Mouse (Mus musculus) CH12.LX (cell line): ENCODE data around the gene Washc2. TPM values are rescaled to one million over a fixed set of nuclear protein-coding genes. Genes with fewer than 3 reads are reported as not detected.
"Not testable (repeated sequence)": the region's sequence is repeated elsewhere in the genome, so short reads cannot be mapped to it uniquely, and the experiment has no call there.

Experiments used
- DNase-seq: peaks from one replicate; pipeline ENCODE4 v3.0.0-alpha.2; 2013; ENCODE audit errors: extremely low read depth
- H3K27ac ChIP-seq: 2 replicates; pipeline ENCODE4 v1.5.1; 2012; ENCODE audit warnings: low read depth, mild to moderate bottlenecking, control low read depth, moderate library complexity; ENCODE audit not compliant: insufficient read depth
- H3K27me3 ChIP-seq: replicated peaks from 2 replicates; pipeline ENCODE3; 2012; ENCODE audit warnings: inconsistent platforms
- H3K36me3 ChIP-seq, 2 experiments: replicated peaks in 1 of 2; 2 replicates each; pipeline versions ENCODE3 to v1.6.1; 2012; ENCODE audit warnings: inconsistent platforms in 1 of 2, low read length in 1 of 2, mild to moderate bottlenecking in 1 of 2, mixed read lengths in 1 of 2, moderate library complexity in 1 of 2; ENCODE audit not compliant: control insufficient read depth in 1 of 2, insufficient read depth in 1 of 2
- H3K4me1 ChIP-seq, 2 experiments: 2 replicates each; pipeline ENCODE4 v1.6.1; 2012; ENCODE audit warnings: inconsistent platforms in 1 of 2, moderate library complexity in 1 of 2; ENCODE audit not compliant: insufficient read depth in 2 of 2, control insufficient read depth in 1 of 2
- H3K4me2 ChIP-seq: 2 replicates; pipeline ENCODE4 v1.6.1; 2012; ENCODE audit warnings: low read depth, mild to moderate bottlenecking, control low read depth; ENCODE audit not compliant: poor library complexity, insufficient read depth, severe bottlenecking
- H3K4me3 ChIP-seq, 3 experiments: fragments of 150-350 bp in 1 of 3; sonication (generic) in 1 of 3; replicated peaks in 1 of 3; 2 replicates each; pipeline versions ENCODE3 to v1.5.1; 2011 to 2012; ENCODE audit warnings: low read depth in 2 of 3, low read length in 2 of 3, mild to moderate bottlenecking in 2 of 3, moderate library complexity in 2 of 3, control low read depth in 1 of 3, improper control_type of control experiment in 1 of 3, inconsistent platforms in 1 of 3, mixed read lengths in 1 of 3; ENCODE audit not compliant: poor library complexity in 1 of 3
- H3K79me2 ChIP-seq: replicated peaks from 2 replicates; pipeline ENCODE4 v1.6.1; 2012; ENCODE audit warnings: mild to moderate bottlenecking, moderate library complexity; ENCODE audit not compliant: control insufficient read depth, poor library complexity, insufficient read depth, severe bottlenecking; ENCODE audit errors: extremely low read depth
- H3K9ac ChIP-seq: 2 replicates; pipeline ENCODE4 v1.6.1; 2012; ENCODE audit warnings: low read depth, mild to moderate bottlenecking, control low read depth, moderate library complexity; ENCODE audit not compliant: insufficient read depth
- H3K9me3 ChIP-seq: replicated peaks from 2 replicates; pipeline ENCODE3; 2012; ENCODE audit warnings: low read length, inconsistent platforms, mixed read lengths
- BHLHE40 ChIP-seq: IDR thresholded peaks from 2 replicates; pipeline ENCODE4 v1.6.1; 2011; ENCODE audit warnings: mild to moderate bottlenecking, low read depth, low read length, improper control_type of control experiment
- CHD1 ChIP-seq: IDR thresholded peaks from 2 replicates; pipeline ENCODE4 v1.6.1; 2012; ENCODE audit warnings: low read depth, low read length, improper control_type of control experiment, inconsistent platforms
- CHD2 ChIP-seq: IDR thresholded peaks from 2 replicates; pipeline ENCODE4 v1.6.1; 2011; ENCODE audit warnings: low read length, improper control_type of control experiment
- CTCF ChIP-seq, 2 experiments: IDR thresholded peaks in 1 of 2; conservative IDR thresholded peaks in 1 of 2; 2 replicates each; pipeline ENCODE4 v1.5.1; 2011 to 2012; ENCODE audit warnings: low read depth in 2 of 2, low read length in 2 of 2, improper control_type of control experiment in 1 of 2, inconsistent platforms in 1 of 2, mild to moderate bottlenecking in 1 of 2, moderate library complexity in 1 of 2
- E2F4 ChIP-seq: IDR thresholded peaks from 2 replicates; pipeline ENCODE4 v1.6.1; 2011; ENCODE audit warnings: low read depth, low read length, improper control_type of control experiment; ENCODE audit not compliant: insufficient replicate concordance
- ELF1 ChIP-seq: IDR thresholded peaks from 2 replicates; pipeline ENCODE4 v1.6.1; 2014; ENCODE audit warnings: low read depth, mild to moderate bottlenecking, inconsistent platforms, low read length, improper control_type of control experiment
- EP300 ChIP-seq: IDR thresholded peaks from 2 replicates; pipeline ENCODE4 v1.6.1; 2011; ENCODE audit warnings: low read length, improper control_type of control experiment
- ETS1 ChIP-seq: conservative IDR thresholded peaks from 2 replicates; pipeline ENCODE4 v1.6.1; 2012; ENCODE audit warnings: low read depth, mild to moderate bottlenecking, inconsistent platforms, low read length, improper control_type of control experiment, moderate library complexity
- HCFC1 ChIP-seq: IDR thresholded peaks from 2 replicates; pipeline ENCODE4 v1.6.1; 2012; ENCODE audit warnings: low read depth, mild to moderate bottlenecking, inconsistent platforms, low read length, improper control_type of control experiment
- IRF4 ChIP-seq: IDR thresholded peaks from 2 replicates; pipeline ENCODE4 v1.6.1; 2014; ENCODE audit warnings: low read depth, mild to moderate bottlenecking, inconsistent platforms, low read length, improper control_type of control experiment
- JUN ChIP-seq: IDR thresholded peaks from 2 replicates; pipeline ENCODE4 v1.6.1; 2011; ENCODE audit warnings: low read depth, mild to moderate bottlenecking, low read length, improper control_type of control experiment, moderate library complexity; ENCODE audit not compliant: insufficient read depth
- JUND ChIP-seq: conservative IDR thresholded peaks from 2 replicates; pipeline ENCODE4 v1.6.1; 2011; ENCODE audit warnings: low read depth, low read length, improper control_type of control experiment
- MAFK ChIP-seq: IDR thresholded peaks from 2 replicates; pipeline ENCODE4 v1.6.1; 2011; ENCODE audit warnings: low read length, improper control_type of control experiment; ENCODE audit not compliant: insufficient replicate concordance
- MAX ChIP-seq: IDR thresholded peaks from 2 replicates; pipeline ENCODE4 v1.6.1; 2011; ENCODE audit warnings: low read length, improper control_type of control experiment
- MAZ ChIP-seq: IDR thresholded peaks from 2 replicates; pipeline ENCODE4 v1.6.1; 2012; ENCODE audit warnings: low read depth, mild to moderate bottlenecking, inconsistent platforms, low read length, improper control_type of control experiment, moderate library complexity
- MYC ChIP-seq: IDR thresholded peaks from 2 replicates; pipeline ENCODE4 v1.6.1; 2011; ENCODE audit warnings: low read depth, mild to moderate bottlenecking, improper control_type of control experiment, low read length
- NELFE ChIP-seq: IDR thresholded peaks from 2 replicates; pipeline ENCODE4 v1.6.1; 2011; ENCODE audit warnings: low read depth, low read length, improper control_type of control experiment
- NRF1 ChIP-seq: IDR thresholded peaks from 2 replicates; pipeline ENCODE4 v1.6.1; 2014; ENCODE audit warnings: low read depth, mild to moderate bottlenecking, inconsistent platforms, low read length, improper control_type of control experiment, moderate library complexity
- PAX5 ChIP-seq: IDR thresholded peaks from 2 replicates; pipeline ENCODE4 v1.6.1; 2012; ENCODE audit warnings: low read length, inconsistent platforms, mixed read lengths
- POLR2A ChIP-seq: IDR thresholded peaks from 2 replicates; pipeline ENCODE4 v1.6.1; 2011; ENCODE audit warnings: low read depth, mild to moderate bottlenecking, improper control_type of control experiment, low read length
- POLR2AphosphoS2 ChIP-seq: IDR thresholded peaks from 2 replicates; pipeline ENCODE4 v1.6.1; 2011; ENCODE audit warnings: low read depth, low read length, improper control_type of control experiment
- RAD21 ChIP-seq: IDR thresholded peaks from 2 replicates; pipeline ENCODE4 v1.6.1; 2011; ENCODE audit warnings: low read depth, mild to moderate bottlenecking, low read length, improper control_type of control experiment, moderate library complexity
- SIN3A ChIP-seq: IDR thresholded peaks from 2 replicates; pipeline ENCODE4 v1.6.1; 2012; ENCODE audit warnings: low read length, improper control_type of control experiment, inconsistent platforms
- SMC3 ChIP-seq: IDR thresholded peaks from 2 replicates; pipeline ENCODE4 v1.6.1; 2011; ENCODE audit warnings: low read depth, low read length, improper control_type of control experiment
- TBP ChIP-seq: conservative IDR thresholded peaks from 2 replicates; pipeline ENCODE4 v1.6.1; 2011; ENCODE audit warnings: low read depth, low read length, improper control_type of control experiment
- UBTF ChIP-seq: IDR thresholded peaks from 2 replicates; pipeline ENCODE4 v1.6.1; 2012; ENCODE audit warnings: low read depth, mild to moderate bottlenecking, inconsistent platforms, low read length, improper control_type of control experiment, moderate library complexity
- USF1 ChIP-seq: IDR thresholded peaks from 2 replicates; pipeline ENCODE4 v1.6.1; 2014; ENCODE audit warnings: low read depth, mild to moderate bottlenecking, inconsistent platforms, low read length, improper control_type of control experiment
- USF2 ChIP-seq: conservative IDR thresholded peaks from 2 replicates; pipeline ENCODE4 v1.6.1; 2011; ENCODE audit warnings: low read depth, low read length, improper control_type of control experiment
- ZC3H11A ChIP-seq: IDR thresholded peaks from 2 replicates; pipeline ENCODE4 v1.6.1; 2012; ENCODE audit warnings: low read depth, mild to moderate bottlenecking, inconsistent platforms, low read length, improper control_type of control experiment
- ZNF384 ChIP-seq: IDR thresholded peaks from 2 replicates; pipeline ENCODE4 v1.6.1; 2012; ENCODE audit warnings: low read depth, low read length, improper control_type of control experiment, inconsistent platforms
- dilution Hi-C: fragments of 300-500 bp; cut with MboI; formaldehyde crosslinking; loops from 2 replicates; pipeline ENCODE4 v1.14.3; 2020; ENCODE audit warnings: low sequenced_read_pairs; ENCODE audit not compliant: extremely low pct_unique_long_range_greater_than_20kb, extremely low pct_ligation_motif_present
- in situ Hi-C: fragments of 300-500 bp; cut with MboI; formaldehyde crosslinking; loops from 3 replicates; pipeline ENCODE4 v1.14.3; 2019; ENCODE audit warnings: low sequenced_read_pairs, low pct_ligation_motif_present, low pct_unique_long_range_greater_than_20kb, mixed read lengths
- polyA plus RNA-seq: library from polyadenylated mRNA; unstranded; fragments of >175 nt; gene quantifications from 2 replicates; pipeline ENCODE4 v1.2.1, GENCODE M21; 2012; ENCODE audit warnings: low read depth; ENCODE audit not compliant: insufficient read length
- total RNA-seq, 2 experiments: library from RNA; depleted of rRNA; stranded (reverse); fragments of 300-350 nt in 1 of 2; fragments of >200 nt in 1 of 2; gene quantifications; 2 replicates each; pipeline ENCODE4 v1.2.3; 2012 to 2014

Gene Washc2
- total and polyA plus RNA-seq, 3 experiments = 37.3 to 51.7 (median 37.4) TPM

DNA sequence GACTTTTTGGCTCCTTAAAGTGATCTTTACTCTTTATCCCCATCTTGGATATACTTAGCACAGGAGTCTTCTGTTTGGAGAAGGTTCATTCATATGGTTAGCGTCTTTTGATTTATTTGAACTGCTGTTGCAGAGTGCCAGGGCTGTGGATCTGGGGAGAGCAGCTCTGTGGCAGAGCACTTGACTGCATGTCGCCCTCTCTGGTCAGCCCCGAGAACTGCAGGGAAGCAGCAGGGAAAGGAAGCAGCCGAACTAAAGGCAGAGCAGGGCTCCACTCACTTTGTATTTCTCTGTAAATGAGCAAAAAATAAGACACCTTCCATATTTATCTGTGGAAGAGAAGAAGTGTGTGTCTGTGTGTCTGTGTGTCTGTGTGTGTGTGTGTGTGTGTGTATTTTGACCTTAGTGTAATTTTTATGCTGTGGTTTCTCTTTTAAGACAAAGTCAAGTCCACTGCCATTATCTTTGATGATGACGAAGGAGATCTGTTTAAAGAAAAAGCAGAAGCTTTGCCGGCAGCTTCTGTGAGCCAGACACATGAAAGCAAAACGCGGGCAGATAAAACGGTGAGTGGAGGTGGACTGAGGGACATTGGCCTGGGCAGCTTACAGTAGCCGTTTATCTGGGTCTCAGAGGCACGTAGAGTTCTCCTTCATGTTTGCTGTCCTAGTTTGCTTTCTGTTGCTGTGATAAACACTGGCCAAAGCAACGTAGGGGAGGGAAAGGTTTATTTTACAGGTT is 21.1 kb downstream of the Washc2 start:
- TF ChIP-seq EP300 = no peak
- no peak for TF ChIP-seq UBTF
- TF ChIP-seq SMC3 = peak; percentile 51
- TF ChIP-seq ELF1 = no peak
- no peak for TF ChIP-seq MAZ
- TF ChIP-seq NRF1 = peak; percentile 29; the same call in 1 of the 2 replicates
- TF ChIP-seq CTCF (conservative IDR thresholded peaks at IDR 0.05 in 1 of 2, IDR thresholded peaks at IDR 0.05 in 1 of 2; ENCODE audit: low read depth in 2 of 2, low read length in 2 of 2) = peak; percentile 77 to 94
- TF ChIP-seq ETS1 = no peak
- 0 out of 2 replicates have a peak, but pooled peaks have one; percentile 9 for TF ChIP-seq BHLHE40
- TF ChIP-seq PAX5 = no peak
- no peak for TF ChIP-seq POLR2AphosphoS2
- no peak for TF ChIP-seq NELFE
- TF ChIP-seq MYC = no peak
- TF ChIP-seq IRF4 = 0 out of 2 replicates have a peak, but pooled peaks have one; percentile 16
- no peak for TF ChIP-seq USF2
- no peak for TF ChIP-seq E2F4
- TF ChIP-seq JUND = no peak
- no peak for TF ChIP-seq POLR2A
- TF ChIP-seq SIN3A = no peak
- no peak for TF ChIP-seq CHD2
- TF ChIP-seq JUN = no peak
- no peak for TF ChIP-seq USF1
- TF ChIP-seq MAX = no peak
- no peak for TF ChIP-seq HCFC1
- TF ChIP-seq MAFK = no peak
- no peak for TF ChIP-seq ZNF384
- no peak for TF ChIP-seq CHD1
- TF ChIP-seq RAD21 = peak; percentile 45
- TF ChIP-seq TBP = no peak
- TF ChIP-seq ZC3H11A = no peak
- TF ChIP-seq, all 38 proteins: peak for 6
- in situ Hi-C loops = no loop called here
- no peak overlapping the region for H3K27ac ChIP-seq

DNA sequence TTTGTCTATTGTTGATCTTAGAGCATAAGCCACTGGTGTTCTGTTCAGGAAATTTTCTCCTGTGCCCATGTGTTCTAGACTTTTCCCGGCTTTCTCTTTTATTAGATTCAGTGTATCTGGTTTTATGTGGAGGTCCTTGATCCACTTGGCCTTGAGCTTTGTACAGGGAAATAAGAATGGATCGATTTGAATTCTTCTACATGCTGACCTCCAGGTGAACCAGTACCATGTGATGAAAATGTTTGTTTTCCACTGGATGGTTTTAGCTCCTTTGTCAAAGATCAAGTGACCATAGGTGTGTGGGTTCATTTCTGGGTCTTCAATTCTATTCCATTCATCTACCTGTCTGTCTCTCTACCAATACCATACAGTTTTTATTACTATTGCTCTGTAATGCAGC is 27.0 kb downstream of the Washc2 start:
- peaks cover 0 to 20% of the 10 kb centered on the region in 2 experiments; a peak in 2 of 4 replicates for H3K4me1 ChIP-seq
- dilution Hi-C loops, H3K4me2 ChIP-seq, H3K9me3 ChIP-seq, H3K9ac ChIP-seq, in situ Hi-C loops, H3K4me3 ChIP-seq, H3K79me2 ChIP-seq, DNase-seq, H3K27me3 ChIP-seq, H3K27ac ChIP-seq: not testable (repeated sequence)
- H3K36me3 ChIP-seq = peaks cover 47 to 65% of the 10 kb centered on the region in 2 experiments

More for the DNA sequence above, 21.1 kb downstream of the Washc2 start:
- H3K9ac ChIP-seq = no peak overlapping the region
- no peak overlapping the region for H3K4me2 ChIP-seq
- dilution Hi-C loops = no loop called here
- no peak overlapping the region for H3K4me3 ChIP-seq
- peaks cover 0 to 9% of the 10 kb centered on the region in 2 experiments; a peak in 1 of 4 replicates for H3K4me1 ChIP-seq
- peaks cover 48 to 85% of the 10 kb centered on the region in 2 experiments for H3K36me3 ChIP-seq
- no peaks in the 10 kb centered on the region for H3K79me2 ChIP-seq
- no peaks in the 10 kb centered on the region for H3K9me3 ChIP-seq
- no peaks in the 10 kb centered on the region for H3K27me3 ChIP-seq
- peak; percentile 63 for DNase-seq
